ENCODE assay signal across 27 mouse cellular contexts in genomic region chr19:45237665-45238209, GRCm38 (mm10). TPM values are rescaled to one million over a fixed set of nuclear protein-coding genes. Genes with fewer than 3 reads are reported as not detected.
DNase-seq lines count a peak whose midpoint lies in the region; ATAC-seq and TF ChIP-seq lines count a peak whose summit lies in the region.
"Had no signal": no experiment of that assay in that cellular context is flagged by ENCODE, and none has a peak within 500 bp of the region (broad histone marks: within the 10 kb centered on the region; RNA-seq: fewer than 3 reads in every experiment).

No protein-coding gene starts in this region.

- H3K36me3 ChIP-seq in forebrain, embryonic 11.5 days (ENCODE audit: control insufficient read depth, insufficient read depth, low read length): no peaks in the 10 kb centered on the region
- H3K36me3 ChIP-seq in forebrain, embryonic 12.5 days (replicated peaks): no peaks in the 10 kb centered on the region
- no peaks in the 10 kb centered on the region for H3K36me3 ChIP-seq in hindbrain, embryonic 10.5 days
- H3K36me3 ChIP-seq in hindbrain, embryonic 15.5 days: no peaks in the 10 kb centered on the region
- no peaks in the 10 kb centered on the region for H3K36me3 ChIP-seq in limb, embryonic 14.5 days (ENCODE audit: control insufficient read depth, insufficient read depth, low read length)
- H3K36me3 ChIP-seq: forebrain, embryonic 10.5 days had no signal

- no peak overlapping the region for H3K27ac ChIP-seq in forebrain, embryonic 11.5 days (ENCODE audit: low read depth, low read length)
- H3K27ac ChIP-seq in forebrain, embryonic 12.5 days: no peak overlapping the region
- no peak overlapping the region for H3K27ac ChIP-seq in hindbrain, embryonic 10.5 days
- H3K27ac ChIP-seq in hindbrain, embryonic 15.5 days (replicated peaks): peak overlapping the region; percentile 85
- H3K27ac ChIP-seq in limb, embryonic 14.5 days (replicated peaks; ENCODE audit: low read depth, low read length): no peak overlapping the region
- H3K27ac ChIP-seq: forebrain, embryonic 10.5 days had no signal

- H3K4me1 ChIP-seq in forebrain, embryonic 11.5 days (replicated peaks; ENCODE audit: control insufficient read depth, insufficient read depth, low read length): peaks cover 11% of the 10 kb centered on the region
- peaks cover 27% of the 10 kb centered on the region for H3K4me1 ChIP-seq in forebrain, embryonic 12.5 days
- H3K4me1 ChIP-seq in hindbrain, embryonic 10.5 days (replicated peaks): peaks cover 38% of the 10 kb centered on the region
- H3K4me1 ChIP-seq in hindbrain, embryonic 15.5 days (replicated peaks): peaks cover 30% of the 10 kb centered on the region
- peaks cover 11% of the 10 kb centered on the region for H3K4me1 ChIP-seq in limb, embryonic 14.5 days (ENCODE audit: control insufficient read depth, insufficient read depth, low read length)

- no peak for TF ChIP-seq POLR2A in limb, embryonic 14.5 days (IDR thresholded peaks at IDR 0.05; ENCODE audit: borderline replicate concordance, extremely low read depth, insufficient read depth, insufficient read length)

- DNase-seq in forebrain, embryonic 11.5 days (ENCODE audit: low spot score): peak; percentile 42
- peak; percentile 12 for DNase-seq in hindbrain, embryonic 10.5 days (ENCODE audit: low spot score)
- DNase-seq in limb, embryonic 14.5 days (ENCODE audit: low spot score): no peak
- DNase-seq in gastrocnemius, postnatal 4 days (ENCODE audit: low spot score in 2 of 2): no peak
- DNase-seq: adrenal gland, postnatal 14 days; cerebellum, adult 2 months; cerebellum, postnatal 36 days; heart, adult 11 months; kidney, adult 18-20 months; kidney, postnatal 4 days; lung, postnatal 4 days had no signal

- no peak overlapping the region for H3K4me3 ChIP-seq in forebrain, embryonic 11.5 days (ENCODE audit: low read depth, low read length)
- H3K4me3 ChIP-seq in forebrain, embryonic 12.5 days (replicated peaks): no peak overlapping the region
- no peak overlapping the region for H3K4me3 ChIP-seq in hindbrain, embryonic 10.5 days
- peak overlapping the region; percentile 48 for H3K4me3 ChIP-seq in hindbrain, embryonic 15.5 days
- peak overlapping the region; percentile 35; the same call in 1 of the 2 replicates for H3K4me3 ChIP-seq in limb, embryonic 14.5 days (replicated peaks; ENCODE audit: low read length)
- H3K4me3 ChIP-seq: forebrain, embryonic 10.5 days had no signal

- no peaks in the 10 kb centered on the region for H3K9me3 ChIP-seq in forebrain, embryonic 11.5 days (ENCODE audit: control insufficient read depth, low read length)
- H3K9me3 ChIP-seq in forebrain, embryonic 12.5 days: no peaks in the 10 kb centered on the region
- no peaks in the 10 kb centered on the region for H3K9me3 ChIP-seq in hindbrain, embryonic 10.5 days
- no peaks in the 10 kb centered on the region for H3K9me3 ChIP-seq in hindbrain, embryonic 15.5 days
- no peaks in the 10 kb centered on the region for H3K9me3 ChIP-seq in limb, embryonic 14.5 days (ENCODE audit: control insufficient read depth, low read length)
- H3K9me3 ChIP-seq: forebrain, embryonic 10.5 days had no signal

- peaks cover 93% of the 10 kb centered on the region for H3K27me3 ChIP-seq in forebrain, embryonic 11.5 days (ENCODE audit: control insufficient read depth, insufficient read depth, low read length)
- H3K27me3 ChIP-seq in forebrain, embryonic 12.5 days: peaks cover 99% of the 10 kb centered on the region
- peaks cover 100% of the 10 kb centered on the region for H3K27me3 ChIP-seq in hindbrain, embryonic 10.5 days (ENCODE audit: insufficient read depth, poor library complexity, severe bottlenecking)
- H3K27me3 ChIP-seq in hindbrain, embryonic 15.5 days: peaks cover 79% of the 10 kb centered on the region
- H3K27me3 ChIP-seq in limb, embryonic 14.5 days (ENCODE audit: control insufficient read depth, insufficient read depth, low read length): peaks cover 94% of the 10 kb centered on the region

- no peak for ATAC-seq in forebrain, embryonic 11.5 days (replicated peaks; ENCODE audit: low FRiP score)
- ATAC-seq in forebrain, embryonic 12.5 days (ENCODE audit: low FRiP score): no peak
- ATAC-seq in hindbrain, embryonic 15.5 days (ENCODE audit: low FRiP score, low read depth): no peak
- ATAC-seq in limb, embryonic 14.5 days (ENCODE audit: low FRiP score, low read depth): no peak
- no peak for ATAC-seq in erythroid progenitor cell, adult 5-6 weeks (replicated peaks; ENCODE audit: low FRiP score, poor library complexity, severe bottlenecking)
- ATAC-seq in megakaryocyte progenitor cell, adult 5-6 weeks (replicated peaks; ENCODE audit: poor library complexity): no peak

- WGBS in forebrain, embryonic 11.5 days: 1% methylated on average over 3 of the region's 3 CpGs
- WGBS in forebrain, embryonic 12.5 days: under 1% methylated on average over 3 of the region's 3 CpGs
- 3% methylated on average over 3 of the region's 3 CpGs for WGBS in hindbrain, embryonic 10.5 days
- 5% methylated on average over 3 of the region's 3 CpGs for WGBS in hindbrain, embryonic 15.5 days
- 3% methylated on average over 3 of the region's 3 CpGs for WGBS in limb, embryonic 14.5 days

- H3K9ac ChIP-seq in forebrain, embryonic 11.5 days (ENCODE audit: low read length): no peak overlapping the region
- H3K9ac ChIP-seq in forebrain, embryonic 12.5 days: no peak overlapping the region
- H3K9ac ChIP-seq in hindbrain, embryonic 15.5 days: no peak overlapping the region
- H3K9ac ChIP-seq in limb, embryonic 14.5 days (ENCODE audit: low read depth, low read length, severe bottlenecking): no peak overlapping the region

- H3K4me2 ChIP-seq in forebrain, embryonic 11.5 days (ENCODE audit: low read depth, low read length, severe bottlenecking): no peak overlapping the region
- no peak overlapping the region for H3K4me2 ChIP-seq in forebrain, embryonic 12.5 days
- H3K4me2 ChIP-seq in hindbrain, embryonic 15.5 days: peak overlapping the region; percentile 55
- H3K4me2 ChIP-seq in limb, embryonic 14.5 days (replicated peaks; ENCODE audit: low read depth, low read length, severe bottlenecking): no peak overlapping the region
- H3K4me2 ChIP-seq: heart, embryonic 11.5 days had no signal

RNA-seq across cellular contexts. Expression of gene Lbx1, which starts 2.1 kb away (rescaled TPM):
- polyA plus RNA-seq in forebrain, embryonic 11.5 days (2014; fragmentation: Nextera tagmentation; extraction: Ambion mirVana): 0.11 TPM in 1 of 2 replicates, not detected in the other
- not detected in 2 replicates for polyA plus RNA-seq in forebrain, embryonic 12.5 days (2016; fragmentation: Nextera tagmentation; extraction: Ambion mirVana)
- polyA plus RNA-seq in hindbrain, embryonic 10.5 days (2016; fragmentation: Nextera tagmentation; extraction: Ambion mirVana): 1.4 and 8.9 TPM in 2 replicates
- 9.9 and 12.2 TPM in 2 replicates for polyA plus RNA-seq in hindbrain, embryonic 15.5 days (2015; fragmentation: Nextera tagmentation; extraction: Ambion mirVana)
- polyA plus RNA-seq in limb, embryonic 14.5 days (2012; rRNA removed): 2.7 and 3.9 TPM in 2 replicates
- 1.4 and 2.2 TPM in 2 replicates for polyA plus RNA-seq in limb, embryonic 14.5 days (2014; fragmentation: Nextera tagmentation; extraction: Ambion mirVana)
- total RNA-seq in erythroid progenitor cell, adult 5-6 weeks (2015; ENCODE audit: low replicate concordance): not detected in 2 replicates
- not detected in 2 replicates for total RNA-seq in erythroid progenitor cell, adult 5-6 weeks (2017; ENCODE audit: low replicate concordance)
- total RNA-seq in megakaryocyte progenitor cell, adult 5-6 weeks (2015): not detected in 2 replicates
- total RNA-seq in megakaryocyte progenitor cell, adult 5-6 weeks (2017): not detected in 2 replicates
- 10 to 100 TPM; 24.2 to 26.0 TPM for total RNA-seq in gastrocnemius, postnatal 4 days (2021)
- total RNA-seq: adrenal gland, postnatal 14 days; left cerebral cortex, postnatal 25 days; monocyte, adult 5-6 weeks; neutrophil, adult 5-6 weeks had no signal
- polyA plus RNA-seq: forebrain, embryonic 10.5 days; heart, postnatal 0 days; kidney, embryonic 16.5 days; liver, adult 2 months; liver, embryonic 16.5 days; lung, embryonic 16.5 days; small intestine, adult 2 months; stomach, embryonic 16.5 days had no signal

Comparison
In these comparisons a context has a peak if more than half of its experiments do, and no peak if none do; other contexts are left out.
1. H3K4me3 ChIP-seq: peak in hindbrain, embryonic 15.5 days (single experiment) and limb, embryonic 14.5 days (single experiment); none in forebrain, embryonic 11.5 days (single experiment), forebrain, embryonic 12.5 days (single experiment) and hindbrain, embryonic 10.5 days (single experiment).
2. DNase-seq: peak in forebrain, embryonic 11.5 days (single experiment) and hindbrain, embryonic 10.5 days (single experiment); none in limb, embryonic 14.5 days (single experiment) and gastrocnemius, postnatal 4 days (0 of 2).